Mouse (Mus musculus) embryonic facial prominence, embryonic 11.5 days (tissue): ENCODE measurements at regions not wholly inside any gene's neighbourhood (a gene's known extent, or its start where the extent isn't known, plus 50 kb on each side); places are given as distances from the start of the nearest gene placed in this dataset.

Source experiments
- ATAC-seq: fragments of 200-750 bp; cut with Nextera tagmentation; replicated peaks from 2 replicates; pipeline ENCODE4 v1.8.0; 2017; ENCODE audit warnings: low read depth; ENCODE audit not compliant: insufficient number of reproducible peaks, low FRiP score, low TSS enrichment
- DNase-seq: peaks from one replicate; pipeline ENCODE4 v3.0.0-alpha.2; 2015; ENCODE audit warnings: low spot score
- H3K27ac ChIP-seq: fragments of 300-500 bp; sonication (generic); replicated peaks from 2 replicates; pipeline ENCODE4 v1.5.1; 2014; ENCODE audit warnings: mild to moderate bottlenecking, low read depth, low read length, control low read depth
- H3K27me3 ChIP-seq: fragments of 300-500 bp; sonication (generic); 2 replicates; pipeline ENCODE4 v1.6.1; 2014; ENCODE audit warnings: mild to moderate bottlenecking, low read length, moderate library complexity, mixed read lengths; ENCODE audit not compliant: control insufficient read depth, insufficient read depth
- H3K36me3 ChIP-seq: fragments of 300-500 bp; sonication (generic); replicated peaks from 2 replicates; pipeline ENCODE4 v1.6.1; 2014; ENCODE audit warnings: low read depth, mild to moderate bottlenecking, low read length, moderate library complexity, mixed read lengths; ENCODE audit not compliant: control insufficient read depth, insufficient read depth
- H3K4me1 ChIP-seq: fragments of 300-500 bp; sonication (generic); 2 replicates; pipeline ENCODE4 v1.6.1; 2014; ENCODE audit warnings: low read length, mixed read lengths; ENCODE audit not compliant: control insufficient read depth, insufficient read depth
- H3K4me2 ChIP-seq: fragments of 300-500 bp; sonication (generic); 2 replicates; pipeline ENCODE4 v1.6.1; 2014; ENCODE audit warnings: low read depth, mild to moderate bottlenecking, control low read depth, low read length, moderate library complexity
- H3K4me3 ChIP-seq: fragments of 300-500 bp; sonication (generic); 2 replicates; pipeline ENCODE4 v1.5.1; 2014; ENCODE audit warnings: low read depth, low read length, control low read depth
- H3K9ac ChIP-seq: fragments of 300-500 bp; sonication (generic); replicated peaks from 2 replicates; pipeline ENCODE4 v1.6.1; 2014; ENCODE audit warnings: mild to moderate bottlenecking, control low read depth, low read length
- H3K9me3 ChIP-seq: fragments of 300-500 bp; sonication (generic); replicated peaks from 2 replicates; pipeline ENCODE4 v1.6.1; 2016; ENCODE audit warnings: mild to moderate bottlenecking, low read length, inconsistent platforms, mixed read lengths; ENCODE audit not compliant: control insufficient read depth
- WGBS: fragments of 180-500 bp; shearing (Covaris S2); extraction: QIAGEN DNeasy Blood & Tissue Kit; methylation state at CpG from one replicate; pipeline ENCODE4 v1.1.7; 2014; 5-methylcytosine and 5-hydroxymethylcytosine counted together

DNA sequence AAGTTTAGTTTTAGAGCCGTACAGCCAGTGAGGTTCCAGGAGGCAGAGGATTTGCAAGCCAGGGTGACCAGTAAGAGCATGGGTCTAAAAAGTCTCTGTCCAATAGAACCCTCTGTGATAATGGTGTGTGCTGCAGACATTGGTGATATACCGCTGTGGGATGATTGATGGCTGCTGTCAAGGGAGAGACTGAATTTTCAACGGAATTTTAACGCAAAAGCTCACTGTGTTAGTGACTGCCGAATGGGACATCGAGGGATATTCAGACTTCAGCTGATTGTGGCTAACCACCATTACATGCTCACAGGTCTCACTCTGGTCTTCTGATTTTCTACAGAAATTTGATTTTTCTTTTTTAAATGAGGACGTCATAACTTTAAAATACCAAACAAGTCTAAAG, 206.2 kb upstream of the Klf3 start:
- DNase-seq (no peak), ATAC-seq (no peak)
- Histone ChIP-seq H3K9me3 (no peaks in the 10 kb centered on the region), H3K4me3 (no peak overlapping the region), H3K27me3 (no peaks in the 10 kb centered on the region), H3K9ac (no peak overlapping the region), H3K4me2 (no peak overlapping the region), H3K4me1 (peaks cover 2% of the 10 kb centered on the region; the same call in 1 of the 2 replicates), H3K36me3 (no peaks in the 10 kb centered on the region), H3K27ac (no peak overlapping the region; the same call in 1 of the 2 replicates)
- WGBS, result 64% methylated on average over 7 of the region's 7 CpGs

DNA sequence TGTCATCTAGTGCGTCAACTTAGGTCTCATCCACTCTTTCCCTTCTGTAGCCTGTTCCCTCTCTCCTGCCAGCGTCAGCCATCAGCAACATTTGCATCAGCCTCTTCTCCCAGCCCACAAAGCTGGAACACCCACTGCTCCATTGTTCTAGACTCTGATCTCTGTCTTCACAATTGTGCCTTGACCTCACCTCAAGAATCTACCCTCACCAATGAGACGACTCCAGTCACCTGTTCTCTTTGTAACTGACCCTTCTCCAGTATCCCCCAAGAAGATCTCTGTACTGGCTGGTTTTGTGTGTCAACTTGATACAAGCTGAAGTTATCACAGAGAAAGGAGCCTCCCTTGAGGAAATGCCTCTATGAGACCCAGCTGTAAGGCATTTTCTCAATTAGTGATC, 205.7 kb upstream of the Klf3 start:
- no peak for ATAC-seq
- WGBS, result 59% methylated on average over 3 of the region's 3 CpGs
- H3K4me1 ChIP-seq, result peaks cover 2% of the 10 kb centered on the region; the same call in 1 of the 2 replicates
- no peaks in the 10 kb centered on the region for H3K9me3 ChIP-seq
- H3K27me3 ChIP-seq, result no peaks in the 10 kb centered on the region
- no peak overlapping the region for H3K4me3 ChIP-seq
- DNase-seq, result no peak
- no peak overlapping the region for H3K4me2 ChIP-seq
- H3K36me3 ChIP-seq, result no peaks in the 10 kb centered on the region
- H3K9ac ChIP-seq, result no peak overlapping the region
- no peak overlapping the region for H3K27ac ChIP-seq

- Histone ChIP-seq H3K4me1 (peaks cover 2% of the 10 kb centered on the region; the same call in 1 of the 2 replicates), H3K27ac (no peak overlapping the region), H3K4me3 (no peak overlapping the region), H3K27me3 (no peaks in the 10 kb centered on the region), H3K9ac (no peak overlapping the region), H3K9me3 (no peaks in the 10 kb centered on the region), H3K4me2 (no peak overlapping the region), H3K36me3 (no peaks in the 10 kb centered on the region)
- DNase-seq (no peak), ATAC-seq (no peak)
- 91% methylated on average over 3 of the region's 3 CpGs for WGBS
These were observed 204.6 kb upstream of the Klf3 start for GRCm38 (mm10) chr5:64598606-64599005.

GRCm38 (mm10) chr5:64599015-64599414, 204.2 kb upstream of the Klf3 start:
- H3K9me3 ChIP-seq, result no peaks in the 10 kb centered on the region
- H3K36me3 ChIP-seq, result no peaks in the 10 kb centered on the region
- WGBS, result 58% methylated on average over 3 of the region's 3 CpGs
- H3K27ac ChIP-seq, result no peak overlapping the region
- peaks cover 2% of the 10 kb centered on the region; the same call in 1 of the 2 replicates for H3K4me1 ChIP-seq
- H3K4me3 ChIP-seq, result no peak overlapping the region
- ATAC-seq (no peak), DNase-seq (no peak)
- no peaks in the 10 kb centered on the region for H3K27me3 ChIP-seq
- H3K4me2 ChIP-seq, result no peak overlapping the region
- no peak overlapping the region for H3K9ac ChIP-seq

DNA sequence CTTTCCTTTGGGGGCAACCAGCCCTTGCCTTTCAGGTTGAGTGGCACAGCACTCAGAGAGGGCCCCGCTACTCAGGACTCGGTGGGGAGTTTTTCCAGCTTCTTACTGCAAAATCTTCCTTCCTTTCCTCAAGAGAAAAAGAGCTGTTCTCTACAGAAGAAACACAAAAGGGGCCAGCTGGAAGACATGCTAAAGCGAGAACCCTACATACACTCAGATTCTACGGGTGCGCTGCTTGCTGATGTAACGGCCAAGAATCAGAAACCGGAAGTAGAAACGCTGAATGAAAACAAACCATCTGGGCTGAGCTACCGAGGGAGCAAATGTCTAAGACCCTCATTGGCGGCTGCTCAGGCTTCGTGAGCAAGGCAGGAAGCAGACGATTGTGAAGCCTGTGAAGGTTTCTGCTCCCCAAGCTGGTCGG, 203.3 kb upstream of the Klf3 start:
- Histone ChIP-seq H3K4me3 (no peak overlapping the region), H3K9me3 (no peaks in the 10 kb centered on the region), H3K27me3 (no peaks in the 10 kb centered on the region), H3K36me3 (no peaks in the 10 kb centered on the region), H3K4me1 (peaks cover 2% of the 10 kb centered on the region; the same call in 1 of the 2 replicates), H3K27ac (peak overlapping the region; percentile 64), H3K4me2 (no peak overlapping the region), H3K9ac (no peak overlapping the region)
- WGBS, result 35% methylated on average over 13 of the region's 13 CpGs
- ATAC-seq (no peak), DNase-seq (peak; percentile 77)

DNA sequence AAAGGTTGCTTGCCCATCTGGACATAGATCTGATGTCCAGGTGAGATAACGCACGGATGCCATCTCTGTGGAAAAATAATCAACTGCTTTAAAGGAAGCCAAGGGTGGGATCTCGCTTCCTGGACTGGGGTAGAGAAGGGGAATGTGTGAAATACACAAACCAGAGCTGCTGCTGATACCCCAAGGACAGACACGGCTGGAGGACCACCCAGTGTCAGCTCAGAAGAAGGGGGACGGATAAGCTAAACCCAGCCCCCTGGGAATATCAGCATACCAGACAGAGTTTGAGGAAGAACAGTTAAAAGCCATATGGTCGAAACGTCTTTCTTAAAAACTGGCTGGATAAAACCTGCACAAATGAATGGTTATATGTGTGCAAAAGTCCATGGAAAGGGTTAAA, 202.8 kb upstream of the Klf3 start:
- H3K27ac ChIP-seq, result 0 out of 2 replicates have a peak overlapping the region, but pooled peaks have one; percentile 22
- ATAC-seq, result no peak
- H3K4me2 ChIP-seq, result no peak overlapping the region
- H3K4me1 ChIP-seq, result no peaks in the 10 kb centered on the region; the same call in 1 of the 2 replicates
- peak; percentile 61 for DNase-seq
- no peak overlapping the region for H3K9ac ChIP-seq
- H3K9me3 ChIP-seq, result no peaks in the 10 kb centered on the region
- no peaks in the 10 kb centered on the region for H3K27me3 ChIP-seq
- H3K4me3 ChIP-seq, result no peak overlapping the region
- no peaks in the 10 kb centered on the region for H3K36me3 ChIP-seq
- WGBS, result 38% methylated on average over 7 of the region's 7 CpGs

DNA sequence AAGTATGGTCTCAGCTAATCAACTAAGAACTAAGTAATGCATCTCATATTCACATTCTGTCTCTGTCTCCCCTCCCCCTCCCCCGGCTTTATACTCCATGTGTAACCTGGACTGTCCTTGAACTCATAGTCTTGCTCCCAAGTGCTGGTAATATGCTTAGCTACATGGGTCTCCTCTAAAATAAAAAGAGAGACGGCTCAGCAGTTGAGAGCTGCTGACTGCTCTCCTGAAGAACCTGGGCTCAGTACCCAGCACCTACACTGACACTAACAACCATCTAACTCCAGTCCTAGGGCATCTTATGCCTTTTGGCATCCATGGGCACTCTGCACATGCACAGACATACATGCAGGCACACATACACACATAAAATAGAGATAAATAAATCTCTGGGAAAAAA, 202.4 kb upstream of the Klf3 start:
- Histone ChIP-seq H3K4me2 (no peak overlapping the region), H3K27ac (no peak overlapping the region), H3K4me1 (no peaks in the 10 kb centered on the region; the same call in 1 of the 2 replicates), H3K4me3 (no peak overlapping the region), H3K9ac (no peak overlapping the region), H3K9me3 (no peaks in the 10 kb centered on the region), H3K27me3 (no peaks in the 10 kb centered on the region), H3K36me3 (no peaks in the 10 kb centered on the region)
- 38% methylated on average over 2 of the region's 2 CpGs for WGBS
- ATAC-seq (no peak), DNase-seq (no peak)

- Histone ChIP-seq H3K27ac (no peak overlapping the region), H3K9me3 (no peaks in the 10 kb centered on the region), H3K9ac (no peak overlapping the region), H3K4me3 (no peak overlapping the region), H3K27me3 (no peaks in the 10 kb centered on the region), H3K4me2 (no peak overlapping the region), H3K36me3 (no peaks in the 10 kb centered on the region), H3K4me1 (no peaks in the 10 kb centered on the region; the same call in 1 of the 2 replicates)
- no peak for DNase-seq
- no peak for ATAC-seq
- WGBS, result 75% methylated on average over 8 of the region's 8 CpGs
These were observed 201.9 kb upstream of the Klf3 start for GRCm38 (mm10) chr5:64601285-64601684.
